Mouse (Mus musculus) limb, embryonic 12.5 days (tissue): ENCODE measurements around the gene Map3k13. TPM values are rescaled to one million over a fixed set of nuclear protein-coding genes. Genes with fewer than 3 reads are reported as not detected.

Experiments
- ATAC-seq: fragments of 200-750 bp; cut with Nextera tagmentation; 2 replicates; pipeline ENCODE4 v1.8.0; 2017; ENCODE audit warnings: low read depth, moderate TSS enrichment; ENCODE audit not compliant: insufficient number of reproducible peaks, insufficient read depth, low FRiP score, low TSS enrichment
- H3K27ac ChIP-seq: fragments of 300-500 bp; sonication (generic); 2 replicates; pipeline ENCODE4 v1.5.1; 2016; ENCODE audit warnings: mild to moderate bottlenecking, moderate library complexity
- H3K27me3 ChIP-seq: fragments of 300-500 bp; sonication (generic); 2 replicates; pipeline ENCODE4 v1.6.1; 2016; ENCODE audit warnings: mild to moderate bottlenecking, moderate library complexity
- H3K36me3 ChIP-seq: fragments of 300-500 bp; sonication (generic); 2 replicates; pipeline ENCODE4 v1.6.1; 2016; ENCODE audit warnings: mild to moderate bottlenecking, moderate library complexity
- H3K4me1 ChIP-seq: fragments of 300-500 bp; sonication (generic); replicated peaks from 2 replicates; pipeline ENCODE4 v1.6.1; 2016
- H3K4me2 ChIP-seq: fragments of 300-500 bp; sonication (generic); 2 replicates; pipeline ENCODE4 v1.6.1; 2016; ENCODE audit warnings: mild to moderate bottlenecking, moderate library complexity
- H3K4me3 ChIP-seq: fragments of 300-500 bp; sonication (generic); replicated peaks from 2 replicates; pipeline ENCODE4 v1.5.1; 2016; ENCODE audit warnings: mild to moderate bottlenecking
- H3K9ac ChIP-seq: fragments of 300-500 bp; sonication (generic); replicated peaks from 2 replicates; pipeline ENCODE4 v1.6.1; 2016; ENCODE audit warnings: mild to moderate bottlenecking, moderate library complexity
- H3K9me3 ChIP-seq: fragments of 300-500 bp; sonication (generic); 2 replicates; pipeline ENCODE4 v1.6.1; 2016; ENCODE audit warnings: mild to moderate bottlenecking, moderate library complexity
- WGBS: fragments of 180-500 bp; shearing (Covaris S2); methylation state at CpG from one replicate; pipeline ENCODE4 v1.1.7; 2016; 5-methylcytosine and 5-hydroxymethylcytosine counted together
- polyA plus RNA-seq: library from polyadenylated mRNA; unstranded; fragments of >200 nt; fragmentation: Nextera tagmentation; extraction: Ambion mirVana; gene quantifications from 2 replicates; pipeline ENCODE4 v1.2.1, GENCODE M21; 2016

Gene Map3k13
- polyA plus RNA-seq, 1 experiment from 2014 or later: 1.1 TPM

GRCm38 (mm10) chr16:21913347-21913746, 119.2 kb downstream of the Map3k13 start:
- H3K27ac ChIP-seq: no peak overlapping the region
- no peak overlapping the region for H3K4me2 ChIP-seq
- H3K9me3 ChIP-seq: no peaks in the 10 kb centered on the region
- 95% methylated on average over 6 of the region's 6 CpGs for WGBS
- H3K27me3 ChIP-seq: no peaks in the 10 kb centered on the region
- no peak for ATAC-seq
- no peaks in the 10 kb centered on the region; the same call in 1 of the 2 replicates for H3K4me1 ChIP-seq
- H3K9ac ChIP-seq: no peak overlapping the region
- H3K36me3 ChIP-seq: peaks cover 19% of the 10 kb centered on the region; the same call in 1 of the 2 replicates
- H3K4me3 ChIP-seq: no peak overlapping the region

- 61% methylated on average over 7 of the region's 7 CpGs for WGBS
- H3K4me2 ChIP-seq: no peak overlapping the region
- H3K27me3 ChIP-seq: no peaks in the 10 kb centered on the region
- H3K9ac ChIP-seq: no peak overlapping the region
- no peak overlapping the region for H3K4me3 ChIP-seq
- H3K9me3 ChIP-seq: no peaks in the 10 kb centered on the region
- H3K27ac ChIP-seq: no peak overlapping the region
- peaks cover 26% of the 10 kb centered on the region for H3K36me3 ChIP-seq
- no peak for ATAC-seq
- H3K4me1 ChIP-seq: no peaks in the 10 kb centered on the region; the same call in 1 of the 2 replicates
Observed at GRCm38 (mm10) chr16:21916681-21917080, 122.5 kb downstream of the Map3k13 start.

GRCm38 (mm10) chr16:21928471-21928870, 134.3 kb downstream of the Map3k13 start:
- no peak for ATAC-seq
- Histone ChIP-seq H3K27me3 (no peaks in the 10 kb centered on the region), H3K27ac (no peak overlapping the region), H3K4me2 (no peak overlapping the region), H3K36me3 (peaks cover 32% of the 10 kb centered on the region), H3K9ac (no peak overlapping the region), H3K4me1 (no peaks in the 10 kb centered on the region), H3K4me3 (no peak overlapping the region), H3K9me3 (no peaks in the 10 kb centered on the region)
- WGBS: 50% methylated on average over 13 of the region's 13 CpGs

- Histone ChIP-seq H3K36me3 (no peaks in the 10 kb centered on the region; the same call in 1 of the 2 replicates), H3K27ac (peak within 1 kb of the TSS; percentile 45; the same call in 1 of the 2 replicates), H3K27me3 (no peaks in the 10 kb centered on the region), H3K9ac (peak within 1 kb of the TSS; percentile 74), H3K4me1 (peaks cover 8% of the 10 kb centered on the region), H3K4me2 (peak within 1 kb of the TSS; percentile 74), H3K9me3 (no peaks in the 10 kb centered on the region), H3K4me3 (peak within 1 kb of the TSS; percentile 74)
- 2% methylated on average over 63 of the region's 63 CpGs for WGBS
- peak; percentile 93 for ATAC-seq
Observed at GRCm38 (mm10) chr16:21946761-21947715, 152.9 kb downstream of the Map3k13 start, which contains the start of gene Tmem41a. Gene Tmem41a (minus strand): TSS chr16:21947552.

- Histone ChIP-seq H3K4me3 (no peak overlapping the region), H3K27ac (no peak overlapping the region), H3K27me3 (no peaks in the 10 kb centered on the region), H3K36me3 (no peaks in the 10 kb centered on the region), H3K4me2 (no peak overlapping the region), H3K4me1 (no peaks in the 10 kb centered on the region), H3K9ac (no peak overlapping the region), H3K9me3 (0 out of 2 replicates have a peak, but pooled peaks cover 4% of the 10 kb centered on the region)
- no peak for ATAC-seq
- WGBS: 82% methylated on average over 12 of the region's 12 CpGs
Observed at GRCm38 (mm10) chr16:21955591-21955990, 161.4 kb downstream of the Map3k13 start.

GRCm38 (mm10) chr16:21965576-21965975, 171.4 kb downstream of the Map3k13 start:
- Histone ChIP-seq H3K9me3 (no peaks in the 10 kb centered on the region), H3K36me3 (no peaks in the 10 kb centered on the region), H3K4me1 (no peaks in the 10 kb centered on the region), H3K4me3 (no peak overlapping the region), H3K27ac (no peak overlapping the region), H3K4me2 (no peak overlapping the region), H3K27me3 (no peaks in the 10 kb centered on the region), H3K9ac (no peak overlapping the region)
- WGBS: 78% methylated on average over 3 of the region's 3 CpGs
- no peak for ATAC-seq

GRCm38 (mm10) chr16:21969874-21970273, 175.7 kb downstream of the Map3k13 start:
- no peak overlapping the region for H3K4me2 ChIP-seq
- 78% methylated on average over 5 of the region's 5 CpGs for WGBS
- ATAC-seq: no peak
- no peaks in the 10 kb centered on the region for H3K27me3 ChIP-seq
- H3K4me3 ChIP-seq: no peak overlapping the region
- H3K9me3 ChIP-seq: no peaks in the 10 kb centered on the region
- no peak overlapping the region for H3K27ac ChIP-seq
- no peaks in the 10 kb centered on the region for H3K36me3 ChIP-seq
- H3K9ac ChIP-seq: no peak overlapping the region
- no peaks in the 10 kb centered on the region for H3K4me1 ChIP-seq

GRCm38 (mm10) chr16:21970536-21970935, 176.4 kb downstream of the Map3k13 start:
- peaks cover 3% of the 10 kb centered on the region for H3K27me3 ChIP-seq
- 89% methylated on average over 6 of the region's 6 CpGs for WGBS
- no peaks in the 10 kb centered on the region for H3K9me3 ChIP-seq
- H3K36me3 ChIP-seq: no peaks in the 10 kb centered on the region
- H3K4me1 ChIP-seq: no peaks in the 10 kb centered on the region
- no peak overlapping the region for H3K27ac ChIP-seq
- ATAC-seq: no peak
- no peak overlapping the region for H3K9ac ChIP-seq
- no peak overlapping the region for H3K4me3 ChIP-seq
- H3K4me2 ChIP-seq: no peak overlapping the region

- Histone ChIP-seq H3K4me3 (no peak overlapping the region), H3K9me3 (no peaks in the 10 kb centered on the region), H3K4me1 (peaks cover 8% of the 10 kb centered on the region), H3K36me3 (no peaks in the 10 kb centered on the region), H3K27ac (no peak overlapping the region), H3K4me2 (no peak overlapping the region), H3K9ac (no peak overlapping the region), H3K27me3 (peaks cover 12% of the 10 kb centered on the region)
- no peak for ATAC-seq
- 65% methylated on average over 4 of the region's 4 CpGs for WGBS
Observed at GRCm38 (mm10) chr16:21971446-21971845, 177.3 kb downstream of the Map3k13 start.

GRCm38 (mm10) chr16:21976203-21976602, 182.1 kb downstream of the Map3k13 start:
- no peaks in the 10 kb centered on the region for H3K9me3 ChIP-seq
- no peaks in the 10 kb centered on the region for H3K36me3 ChIP-seq
- H3K9ac ChIP-seq: 0 out of 2 replicates have a peak overlapping the region, but pooled peaks have one; percentile 23
- no peak overlapping the region for H3K27ac ChIP-seq
- WGBS: 5% methylated on average over 16 of the region's 16 CpGs
- no peak for ATAC-seq
- no peak overlapping the region for H3K4me3 ChIP-seq
- H3K4me1 ChIP-seq: peaks cover 8% of the 10 kb centered on the region
- H3K27me3 ChIP-seq: peaks cover 19% of the 10 kb centered on the region
- peak overlapping the region; percentile 38 for H3K4me2 ChIP-seq

- peaks cover 19% of the 10 kb centered on the region for H3K27me3 ChIP-seq
- no peak overlapping the region for H3K9ac ChIP-seq
- H3K4me2 ChIP-seq: no peak overlapping the region
- no peak overlapping the region for H3K4me3 ChIP-seq
- H3K9me3 ChIP-seq: no peaks in the 10 kb centered on the region
- no peak for ATAC-seq
- H3K27ac ChIP-seq: no peak overlapping the region
- peaks cover 8% of the 10 kb centered on the region for H3K4me1 ChIP-seq
- H3K36me3 ChIP-seq: no peaks in the 10 kb centered on the region
- 63% methylated on average over 5 of the region's 5 CpGs for WGBS
Observed at GRCm38 (mm10) chr16:21977347-21977746, 183.2 kb downstream of the Map3k13 start.
